Mouse (Mus musculus) limb, embryonic 11.5 days (tissue): ENCODE data around the gene Olfr1019. TPM values are rescaled to one million over a fixed set of nuclear protein-coding genes. Genes with fewer than 3 reads are reported as not detected.

Source experiments
- polyA plus RNA-seq: library from polyadenylated mRNA; unstranded; fragments of >200 nt; fragmentation: Nextera tagmentation; extraction: Ambion mirVana; gene quantifications from 2 replicates; pipeline ENCODE4 v1.2.1, GENCODE M21; 2014

Olfr1019 gene
- polyA plus RNA-seq, 1 experiment from 2014 or later: not detected

Other genes with a start within 250 kb of the Olfr1019 start
- not detected in 2 replicates for gene Olfr1000, start 233.6 kb downstream of the Olfr1019 start, polyA plus RNA-seq
- not detected in 2 replicates for gene Olfr1002, start 194.8 kb downstream of the Olfr1019 start, polyA plus RNA-seq
- gene Olfr154, start 181.0 kb downstream of the Olfr1019 start, polyA plus RNA-seq: not detected in 2 replicates
- gene Olfr1006, start 166.7 kb downstream of the Olfr1019 start, polyA plus RNA-seq: not detected in 2 replicates
- gene Olfr1008, start 156.1 kb downstream of the Olfr1019 start, polyA plus RNA-seq: not detected in 2 replicates
- gene Olfr1009, start 130.1 kb downstream of the Olfr1019 start, polyA plus RNA-seq: not detected in 2 replicates
- gene Olfr1012, start 82.7 kb downstream of the Olfr1019 start, polyA plus RNA-seq: not detected in 2 replicates
- not detected in 2 replicates for gene Olfr1013, start 78.4 kb downstream of the Olfr1019 start, polyA plus RNA-seq
- gene Olfr1014, start 72.8 kb downstream of the Olfr1019 start, polyA plus RNA-seq: not detected in 2 replicates
- not detected in 2 replicates for gene Olfr1015, start 63.5 kb downstream of the Olfr1019 start, polyA plus RNA-seq
- gene Olfr1016, start 42.9 kb downstream of the Olfr1019 start, polyA plus RNA-seq: not detected in 2 replicates
- not detected in 2 replicates for gene Olfr1018, start 27.0 kb downstream of the Olfr1019 start, polyA plus RNA-seq
- gene Olfr1020, start 1.5 kb upstream of the Olfr1019 start, polyA plus RNA-seq: not detected in 2 replicates
- not detected in 2 replicates for gene Olfr1022, start 23.1 kb upstream of the Olfr1019 start, polyA plus RNA-seq
- gene Olfr1023, start 40.2 kb upstream of the Olfr1019 start, polyA plus RNA-seq: not detected in 2 replicates
- gene Olfr1024, start 59.6 kb upstream of the Olfr1019 start, polyA plus RNA-seq: not detected in 2 replicates
- not detected in 2 replicates for gene Olfr1025-ps1, start 69.7 kb upstream of the Olfr1019 start, polyA plus RNA-seq
- gene Olfr1026, start 76.1 kb upstream of the Olfr1019 start, polyA plus RNA-seq: not detected in 2 replicates
- gene Olfr1028, start 105.0 kb upstream of the Olfr1019 start, polyA plus RNA-seq: not detected in 2 replicates
- not detected in 2 replicates for gene Olfr1029, start 128.4 kb upstream of the Olfr1019 start, polyA plus RNA-seq
- gene Olfr1030, start 133.8 kb upstream of the Olfr1019 start, polyA plus RNA-seq: not detected in 2 replicates
- not detected in 2 replicates for gene Olfr1031, start 144.8 kb upstream of the Olfr1019 start, polyA plus RNA-seq
- not detected in 2 replicates for gene Olfr1032, start 160.1 kb upstream of the Olfr1019 start, polyA plus RNA-seq
- not detected in 2 replicates for gene Olfr1033, start 175.2 kb upstream of the Olfr1019 start, polyA plus RNA-seq
- gene Olfr1034, start 200.4 kb upstream of the Olfr1019 start, polyA plus RNA-seq: not detected in 2 replicates
- not detected in 2 replicates for gene Olfr1036, start 228.5 kb upstream of the Olfr1019 start, polyA plus RNA-seq
- gene Olfr1037, start 241.9 kb upstream of the Olfr1019 start, polyA plus RNA-seq: not detected in 2 replicates